Mouse (Mus musculus) cerebellum, adult 2 months (tissue): ENCODE results near the gene Mrps30.

Source experiments
- CTCF ChIP-seq: fragments of 200-500 bp; IDR thresholded peaks from 2 replicates; pipeline ENCODE4 v1.5.1; 2011; ENCODE audit warnings: low read depth, mild to moderate bottlenecking, control low read depth, low read length, moderate library complexity, borderline replicate concordance; ENCODE audit not compliant: insufficient read depth
- POLR2A ChIP-seq: fragments of 200-500 bp; IDR thresholded peaks from 2 replicates; pipeline ENCODE4 v1.6.1; 2011; ENCODE audit warnings: low read length, control low read depth, borderline replicate concordance; ENCODE audit not compliant: insufficient read depth

DNA sequence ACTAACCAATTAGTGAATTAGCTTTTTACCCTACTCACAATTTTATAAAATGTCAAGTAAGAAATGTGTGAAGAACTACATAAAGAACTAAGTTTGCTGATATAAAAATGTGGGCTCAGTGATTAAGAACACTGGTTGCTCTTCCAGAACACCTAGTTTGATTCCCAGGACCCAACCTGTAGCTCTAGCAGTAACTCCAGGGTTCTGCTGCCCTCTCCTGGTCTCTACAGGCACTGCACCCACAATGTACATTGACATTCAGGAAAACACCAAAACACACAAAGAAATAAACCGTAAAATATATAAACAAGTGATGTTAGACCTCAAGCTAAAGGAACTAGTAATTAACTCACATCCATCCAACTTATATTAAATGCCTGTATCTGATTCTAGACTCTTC lies 7.9 kb downstream of the Mrps30 start:
- TF ChIP-seq POLR2A = no peak
- TF ChIP-seq CTCF = peak; percentile 75; the same call in 1 of the 2 replicates
